8 mouse cellular contexts compared by ENCODE assay signal in the genomic region with DNA sequence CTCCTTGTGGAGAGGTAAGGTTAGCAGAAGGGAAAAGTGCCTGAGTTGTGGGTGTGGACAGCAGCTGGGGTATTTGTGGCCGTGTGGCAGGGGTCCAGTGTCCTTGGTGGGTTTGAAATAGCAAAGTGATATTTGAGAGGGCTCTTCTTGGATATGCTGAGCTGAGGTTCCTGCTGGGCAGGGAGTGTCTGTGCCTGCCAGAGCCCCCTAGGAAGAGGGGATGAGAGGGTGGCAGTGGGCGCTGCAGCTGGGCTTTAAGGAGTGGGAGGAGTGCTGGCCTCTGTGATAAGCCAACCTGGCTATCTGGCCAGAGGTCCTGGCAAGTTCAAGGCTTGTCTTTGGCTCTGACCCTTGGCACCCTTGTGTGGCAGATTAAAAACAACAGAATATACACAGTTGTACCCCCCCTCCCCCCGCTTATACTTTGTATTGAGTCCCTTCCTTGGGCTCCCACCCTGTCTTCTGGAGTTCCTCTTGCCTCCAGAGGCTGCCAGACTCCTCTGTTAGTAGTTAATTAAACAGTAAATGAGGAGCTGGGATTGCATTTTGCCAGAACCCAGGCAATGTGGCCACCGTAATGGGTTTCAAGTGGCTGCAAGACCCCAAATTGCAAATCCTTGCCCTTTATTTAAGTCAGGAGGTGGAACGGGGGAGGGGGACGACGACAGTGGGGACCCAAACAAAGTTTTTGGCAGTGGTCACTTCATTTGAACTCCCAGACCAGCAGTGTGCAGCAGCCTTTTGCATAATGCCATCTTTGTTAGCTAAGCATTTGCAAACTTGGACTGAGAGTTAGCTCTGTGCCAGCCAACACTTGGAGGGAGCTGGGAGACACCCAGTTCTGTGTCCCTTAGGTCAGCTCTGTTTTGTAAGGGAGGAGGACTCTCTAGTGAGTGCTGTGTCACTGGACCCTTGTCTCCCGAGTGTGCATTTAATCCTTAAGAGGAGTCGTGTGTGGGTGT. TPM values are rescaled to one million over a fixed set of nuclear protein-coding genes. Genes with fewer than 3 reads are reported as not detected.
A peak's percentile ranks its signal among the peaks of the same experiment; 100 is the strongest.
DNase-seq lines count a peak whose midpoint lies in the region; ATAC-seq and TF ChIP-seq lines count a peak whose summit lies in the region.

No protein-coding gene starts in this region.

- TF ChIP-seq CTCF in olfactory bulb, adult 2 months (IDR thresholded peaks at IDR 0.05; ENCODE audit: insufficient read depth, low read depth, low read length): no peak

- H3K4me3 ChIP-seq in heart, embryonic 14.5 days (ENCODE audit: control insufficient read depth in 1 of 2, insufficient read depth in 1 of 2, low read depth in 1 of 2, low read length in 2 of 2): no peak overlapping the region
- no peak overlapping the region for H3K4me3 ChIP-seq in limb, embryonic 14.5 days (replicated peaks; ENCODE audit: low read length)
- H3K4me3 ChIP-seq in olfactory bulb, adult 2 months (ENCODE audit: insufficient read depth, low read depth, low read length): no peak overlapping the region

- H3K27ac ChIP-seq in heart, embryonic 14.5 days (replicated peaks in 1 of 2; ENCODE audit: control insufficient read depth in 1 of 2, insufficient read depth in 1 of 2, low read depth in 2 of 2, low read length in 2 of 2): no peak overlapping the region
- H3K27ac ChIP-seq in limb, embryonic 14.5 days (replicated peaks; ENCODE audit: low read depth, low read length): no peak overlapping the region; the same call in 1 of the 2 replicates
- H3K27ac ChIP-seq in olfactory bulb, adult 2 months (ENCODE audit: insufficient read depth, low read depth, low read length): 0 out of 2 replicates have a peak overlapping the region, but pooled peaks have one; percentile 17

- peaks cover 91% of the 10 kb centered on the region for H3K36me3 ChIP-seq in heart, embryonic 14.5 days (ENCODE audit: control insufficient read depth, insufficient read depth, low read length)
- H3K36me3 ChIP-seq in limb, embryonic 14.5 days (ENCODE audit: control insufficient read depth, insufficient read depth, low read length): peaks cover 98% of the 10 kb centered on the region

- H3K27me3 ChIP-seq in heart, embryonic 14.5 days (ENCODE audit: control insufficient read depth, insufficient read depth, low read length): no peaks in the 10 kb centered on the region
- no peaks in the 10 kb centered on the region for H3K27me3 ChIP-seq in limb, embryonic 14.5 days (ENCODE audit: control insufficient read depth, insufficient read depth, low read length)

- no peaks in the 10 kb centered on the region for H3K9me3 ChIP-seq in heart, embryonic 14.5 days (ENCODE audit: control insufficient read depth, low read length)
- H3K9me3 ChIP-seq in limb, embryonic 14.5 days (ENCODE audit: control insufficient read depth, low read length): no peaks in the 10 kb centered on the region

- 0 out of 2 replicates have a peak overlapping the region, but pooled peaks have one; percentile 16 for H3K9ac ChIP-seq in heart, embryonic 14.5 days (ENCODE audit: low read length)
- no peak overlapping the region for H3K9ac ChIP-seq in limb, embryonic 14.5 days (ENCODE audit: low read depth, low read length, severe bottlenecking)

- ATAC-seq in erythroid progenitor cell, adult 5-6 weeks (replicated peaks; ENCODE audit: low FRiP score, poor library complexity, severe bottlenecking): peak; percentile 9; the same call in 1 of the 2 replicates
- ATAC-seq in heart, embryonic 14.5 days (ENCODE audit: insufficient number of reproducible peaks, insufficient read depth, low FRiP score, low read depth): no peak
- ATAC-seq in limb, embryonic 14.5 days (ENCODE audit: low FRiP score, low read depth): peak; percentile 7; the same call in 1 of the 2 replicates

- no peak overlapping the region for H3K4me2 ChIP-seq in heart, embryonic 14.5 days (ENCODE audit: low read length)
- H3K4me2 ChIP-seq in limb, embryonic 14.5 days (replicated peaks; ENCODE audit: low read depth, low read length, severe bottlenecking): no peak overlapping the region

- WGBS in heart, embryonic 14.5 days: 65% methylated on average over 9 of the region's 9 CpGs
- 44% methylated on average over 9 of the region's 9 CpGs for WGBS in limb, embryonic 14.5 days
- 55% methylated on average over 9 of the region's 9 CpGs for WGBS in olfactory bulb, adult 2 months

- no peak for TF ChIP-seq POLR2A in limb, embryonic 14.5 days (IDR thresholded peaks at IDR 0.05; ENCODE audit: borderline replicate concordance, extremely low read depth, insufficient read depth, insufficient read length)
- TF ChIP-seq POLR2A in olfactory bulb, adult 2 months (IDR thresholded peaks at IDR 0.05; ENCODE audit: insufficient read depth, low read depth, low read length): no peak

- H3K4me1 ChIP-seq in heart, embryonic 14.5 days (ENCODE audit: control insufficient read depth in 2 of 2, insufficient read depth in 2 of 2, low read length in 2 of 2): peaks cover 8 to 17% of the 10 kb centered on the region in 2 experiments
- peaks cover 18% of the 10 kb centered on the region; the same call in 1 of the 2 replicates for H3K4me1 ChIP-seq in limb, embryonic 14.5 days (ENCODE audit: control insufficient read depth, insufficient read depth, low read length)
- peaks cover 10% of the 10 kb centered on the region; the same call in 1 of the 2 replicates for H3K4me1 ChIP-seq in olfactory bulb, adult 2 months (ENCODE audit: control insufficient read depth, insufficient read depth, low read length)

- DNase-seq in kidney, adult 8-10 months: peak; percentile 12 to 23
- no peak for DNase-seq in kidney, postnatal 4 days
- no peak for DNase-seq in limb, embryonic 14.5 days (ENCODE audit: low spot score)
- DNase-seq in urinary bladder, postnatal 10 days (ENCODE audit: low spot score): no peak
- no peak for DNase-seq in spleen, adult 18-20 months

RNA-seq across cellular contexts. Expression of a gene that starts 11.2 kb away (rescaled TPM):
- total RNA-seq in erythroid progenitor cell, adult 5-6 weeks (2015; ENCODE audit: low replicate concordance): 181 and 212 TPM in 2 replicates
- total RNA-seq in erythroid progenitor cell, adult 5-6 weeks (2017; ENCODE audit: low replicate concordance): 93.7 and 104 TPM in 2 replicates
- polyA plus RNA-seq in heart, embryonic 14.5 days (2014; fragmentation: Nextera tagmentation; extraction: Ambion mirVana): 36.7 and 43.3 TPM in 2 replicates
- 191 and 202 TPM in 2 replicates for polyA plus RNA-seq in limb, embryonic 14.5 days (2012; rRNA removed)
- polyA plus RNA-seq in limb, embryonic 14.5 days (2014; fragmentation: Nextera tagmentation; extraction: Ambion mirVana): 94.3 and 115 TPM in 2 replicates
- not detected in 2 replicates for polyA plus RNA-seq in olfactory bulb, adult 2 months (2012; ENCODE audit: insufficient read depth, insufficient read length, low replicate concordance, missing spikeins)

Comparison
In these comparisons a context has a peak if more than half of its experiments do, and no peak if none do; other contexts are left out.
1. DNase-seq: peak in kidney, adult 8-10 months (2 of 2); none in kidney, postnatal 4 days (0 of 2), limb, embryonic 14.5 days (single experiment), urinary bladder, postnatal 10 days (single experiment) and spleen, adult 18-20 months (0 of 2).